Mouse (Mus musculus) ovary, adult 18-20 months (tissue): ENCODE measurements around the gene Gm1043.

ENCODE experiments used
- DNase-seq: peaks from one replicate; pipeline ENCODE4 v3.0.0; 2022; ENCODE audit warnings: low spot score, mixed read lengths

Gene Gm1043

DNA sequence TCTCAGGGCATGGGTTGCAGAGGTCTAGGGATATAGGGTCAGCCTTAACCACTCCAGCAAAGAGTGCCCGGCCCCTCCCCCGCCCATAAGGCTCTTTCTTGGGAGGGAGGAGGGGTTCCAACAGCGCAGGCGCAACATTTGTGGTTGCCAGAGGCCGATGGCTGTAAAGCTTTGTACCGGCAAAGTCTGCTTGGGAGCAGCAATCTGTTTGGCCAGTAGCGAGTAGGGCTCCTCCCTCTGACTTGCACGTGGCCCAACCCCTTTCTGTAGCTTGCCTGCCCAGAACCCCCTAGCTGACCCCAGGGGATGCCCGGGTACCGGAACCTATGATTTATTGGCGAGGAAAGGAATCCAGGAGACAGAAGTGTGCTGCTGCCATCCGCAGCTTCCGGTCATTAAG is 159.0 kb downstream of the Gm1043 start:
- DNase-seq = no peak

GRCm38 (mm10) chr5:37244666-37245242 is 159.6 kb downstream of the Gm1043 start:
- no peak for DNase-seq

GRCm38 (mm10) chr5:37245651-37246050 is 160.5 kb downstream of the Gm1043 start:
- no peak for DNase-seq

DNA sequence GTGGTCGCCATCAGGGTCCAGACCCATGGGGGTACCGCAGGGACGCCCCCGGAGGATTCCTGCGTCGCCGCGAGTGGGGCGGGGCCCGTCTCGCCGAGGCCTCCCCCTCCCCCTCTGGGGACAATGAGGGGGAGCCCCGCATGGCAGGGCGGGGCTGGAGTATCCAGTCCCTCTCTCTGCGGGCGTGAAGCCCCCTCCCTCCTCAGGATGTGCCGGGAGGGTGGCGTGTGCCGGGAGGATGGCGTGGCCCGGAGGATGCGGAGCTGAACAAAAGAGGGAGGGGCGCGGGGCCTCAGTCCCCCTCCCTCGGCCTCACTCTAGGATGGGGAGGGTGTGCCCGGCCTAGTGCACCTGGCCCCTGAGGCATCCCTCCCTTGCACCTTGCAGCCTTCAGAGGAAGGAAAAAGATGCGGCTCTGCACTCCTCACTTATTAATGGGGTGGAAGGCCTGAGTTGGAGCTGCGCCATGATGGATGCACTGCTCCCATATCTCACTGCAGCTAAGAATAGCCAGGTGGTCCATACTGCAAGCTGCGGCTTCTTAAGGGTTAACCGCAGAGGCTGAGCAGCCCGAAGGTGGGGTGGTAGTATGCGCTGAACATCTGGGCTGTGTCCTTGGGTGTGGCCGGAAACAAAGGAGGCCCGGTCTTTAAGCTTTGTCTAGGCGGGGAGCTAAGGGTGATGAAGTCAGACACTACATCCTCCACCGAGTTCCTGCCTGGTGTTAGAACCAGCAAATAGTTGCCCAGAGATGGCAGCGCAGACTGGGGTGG is 161.2 kb downstream of the Gm1043 start:
- DNase-seq = no peak

DNA sequence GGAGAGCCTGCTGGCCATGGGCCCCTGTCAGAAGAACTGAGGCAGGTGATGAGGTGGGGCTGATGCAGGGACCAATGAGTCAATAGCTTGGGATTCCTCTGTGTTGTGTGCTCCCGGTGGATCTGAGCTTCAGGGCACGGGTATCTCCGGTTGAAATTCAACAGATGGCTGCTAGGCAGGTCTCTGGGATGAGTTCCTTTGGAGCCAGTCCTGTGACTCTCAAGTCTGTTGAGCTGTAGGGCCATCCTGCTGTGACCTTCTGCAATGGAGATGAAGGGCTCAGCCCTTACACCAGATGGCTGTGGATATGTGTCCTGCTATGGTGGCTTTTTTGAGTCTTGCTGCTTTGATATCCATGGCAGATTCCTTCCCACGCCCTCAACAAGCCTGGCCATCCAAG is 162.3 kb downstream of the Gm1043 start:
- no peak for DNase-seq

GRCm38 (mm10) chr5:37248870-37249269 is 163.7 kb downstream of the Gm1043 start:
- no peak for DNase-seq

DNA sequence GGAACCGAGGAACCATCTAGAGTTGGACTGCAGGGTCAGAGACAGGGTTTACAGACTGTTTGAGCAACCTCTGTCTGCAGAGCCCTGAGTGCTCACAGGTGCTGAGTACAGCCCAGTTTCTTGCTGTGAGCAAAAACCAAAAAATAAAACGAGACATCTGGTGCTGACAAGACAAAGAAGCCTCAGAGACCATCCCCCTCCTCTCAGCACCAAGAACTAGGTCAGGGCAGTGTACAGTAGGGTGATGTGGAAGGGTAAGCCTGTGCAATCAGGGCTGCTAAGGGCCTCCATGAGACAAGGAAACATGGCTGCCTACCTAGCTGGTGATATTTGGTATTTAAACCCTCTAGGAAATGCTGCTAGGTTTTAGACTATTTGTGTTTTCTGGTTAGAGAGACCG is 166.4 kb downstream of the Gm1043 start:
- no peak for DNase-seq

- no peak for DNase-seq
Measured at GRCm38 (mm10) chr5:37252101-37252804, 167.1 kb downstream of the Gm1043 start.

- DNase-seq = no peak
Measured at GRCm38 (mm10) chr5:37254523-37254922, 169.4 kb downstream of the Gm1043 start.

GRCm38 (mm10) chr5:37256823-37257222 is 171.7 kb downstream of the Gm1043 start:
- no peak for DNase-seq

- no peak for DNase-seq
Measured at GRCm38 (mm10) chr5:37257243-37257642, 172.1 kb downstream of the Gm1043 start.

DNA sequence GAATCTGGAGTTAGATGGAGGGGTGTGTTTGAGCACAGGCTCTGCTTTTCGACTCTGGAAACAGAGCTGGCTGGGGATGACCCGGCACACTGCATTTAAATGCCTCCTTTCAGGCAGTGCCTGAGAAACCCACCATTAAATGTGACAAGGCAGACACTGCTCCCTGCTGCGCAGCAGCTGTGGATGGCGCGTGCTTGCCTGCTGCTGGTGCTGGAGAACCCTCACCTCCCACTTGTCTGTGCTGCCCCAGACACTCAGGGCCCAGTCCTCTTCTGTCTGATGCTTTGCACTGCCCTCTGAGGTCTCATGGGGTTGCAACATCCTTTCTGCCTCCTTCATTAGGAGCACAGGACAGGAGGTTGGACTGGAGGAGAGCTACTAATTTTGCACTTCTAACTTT is 176.6 kb downstream of the Gm1043 start:
- no peak for DNase-seq

DNA sequence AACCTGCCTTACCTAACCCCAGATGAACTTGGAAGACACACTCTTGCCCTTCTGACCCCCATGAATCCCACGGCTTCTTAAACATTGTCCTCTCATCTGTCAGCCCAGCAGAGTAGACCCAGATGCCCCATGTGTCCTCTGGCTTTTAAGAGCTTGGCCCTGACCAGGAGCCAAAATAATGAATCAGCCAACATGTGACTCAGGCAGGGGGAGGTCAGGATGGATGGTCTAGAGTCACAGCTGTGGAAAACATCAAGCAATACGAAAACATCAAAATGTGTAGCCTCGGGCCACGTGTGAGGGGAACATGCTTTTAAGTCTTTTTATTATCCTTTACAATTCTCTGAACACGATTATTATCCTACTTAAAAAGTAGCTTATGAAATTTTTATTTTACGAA is 178.6 kb downstream of the Gm1043 start:
- DNase-seq = no peak
